Mouse (Mus musculus) heart, adult 11 months (tissue): ENCODE results near the gene Gphb5.
A peak's percentile ranks its signal among the peaks of the same experiment; 100 is the strongest.
"Not testable (repeated sequence)": the region's sequence is repeated elsewhere in the genome, so short reads cannot be mapped to it uniquely, and the experiment has no call there.

Experiments used
- DNase-seq: peaks from one replicate; pipeline ENCODE4 v3.0.0; 2022

Gphb5 gene

DNA sequence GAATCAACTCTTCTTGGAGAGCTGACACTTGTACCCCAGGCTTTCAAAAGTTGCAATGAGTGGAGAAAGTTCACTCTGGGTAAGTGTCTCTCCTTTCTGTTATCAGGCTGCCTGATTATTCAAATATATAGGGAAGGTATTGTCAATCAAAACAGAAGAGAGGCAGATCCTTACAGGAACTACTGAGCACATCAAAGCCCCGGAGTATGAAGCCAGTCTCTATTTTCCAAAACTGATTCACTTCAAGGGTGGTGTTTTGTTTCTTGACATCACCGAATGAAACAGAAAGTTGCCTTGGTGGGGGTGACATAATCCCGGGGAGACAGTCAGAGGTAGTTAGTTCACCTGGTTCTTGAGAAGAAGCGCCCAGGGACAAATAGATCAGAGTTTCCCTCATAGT lies at the start of gene Gphb5:
Gene Gphb5, minus strand, starts transcription at position 101 of the 400 bp plus-strand sequence.
- no peak for DNase-seq

DNA sequence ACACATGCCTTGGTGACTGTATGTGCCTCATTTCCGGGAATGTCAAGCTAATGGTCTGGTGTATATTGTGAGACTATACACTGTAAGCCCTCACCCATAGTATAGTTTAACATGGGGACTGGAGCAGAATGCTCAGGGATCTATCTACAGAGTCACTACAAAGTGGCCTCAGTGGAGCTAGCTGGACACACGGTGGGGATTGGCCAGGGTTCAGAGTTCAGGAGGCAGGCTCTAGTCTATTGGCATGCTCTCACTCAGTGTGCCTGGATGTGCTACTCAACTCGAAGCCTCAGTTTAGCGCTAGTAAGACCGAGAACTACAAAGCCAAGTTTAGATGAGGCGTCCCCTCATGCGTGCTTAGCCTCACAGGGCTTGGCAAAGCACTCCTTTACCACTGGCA lies 49.6 kb upstream of the Gphb5 start:
- DNase-seq, result peak; percentile 78

DNA sequence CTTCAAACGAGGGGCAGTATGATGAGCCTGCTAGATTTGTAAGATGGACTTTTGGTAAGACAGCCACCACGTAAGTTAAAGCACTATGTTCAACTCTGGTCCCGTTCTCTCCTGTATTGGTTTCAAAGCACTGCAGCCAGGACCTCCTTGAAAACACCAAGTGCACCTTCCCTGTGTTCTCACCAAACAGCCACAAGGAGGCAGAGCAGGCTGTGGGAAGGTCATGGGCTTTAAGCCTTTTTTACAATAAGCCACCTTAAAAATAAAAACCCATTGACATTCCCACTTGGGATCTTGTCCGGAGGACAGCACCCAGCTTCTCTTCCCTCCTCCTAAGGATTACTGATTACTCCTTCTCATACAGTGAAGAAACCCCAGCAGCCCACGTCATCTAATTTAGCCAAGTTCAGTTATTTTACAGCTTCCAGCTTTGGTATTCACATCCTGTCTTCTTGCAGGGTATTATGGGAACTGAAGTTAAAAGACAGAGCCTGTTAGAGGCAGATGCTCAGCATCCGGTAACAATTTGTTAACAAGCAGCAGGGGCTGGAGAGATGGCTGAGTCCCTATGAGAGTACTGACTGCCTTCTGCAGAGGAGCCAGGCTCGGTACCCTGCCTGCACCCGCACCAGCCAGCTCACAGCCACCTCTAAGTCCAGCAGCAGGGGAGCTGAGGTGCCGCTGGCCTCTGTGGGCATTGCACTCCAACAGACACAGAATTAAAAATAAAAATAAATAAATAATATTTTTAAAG lies 47.6 kb upstream of the Gphb5 start:
- DNase-seq, result peak; percentile 91

DNA sequence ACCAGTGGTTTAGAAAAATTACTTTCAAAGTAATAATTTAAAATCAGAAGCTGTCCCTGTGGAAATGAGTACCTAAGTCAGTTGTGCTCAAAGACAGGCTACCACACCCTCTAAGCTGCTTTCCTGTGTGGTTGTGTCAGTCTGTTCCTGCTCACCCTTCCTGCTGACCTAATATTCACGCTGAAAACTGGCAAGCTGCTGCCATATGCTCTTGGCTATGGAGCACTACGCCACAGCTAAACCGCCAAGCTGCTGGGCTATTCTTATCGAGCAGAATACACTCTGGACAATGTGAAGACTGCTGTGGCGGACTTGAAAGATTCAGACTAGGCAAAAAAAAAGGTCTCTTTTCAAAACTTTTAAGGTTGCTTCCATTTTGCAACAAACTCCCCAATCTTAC lies 44.0 kb upstream of the Gphb5 start:
- peak; percentile 88 for DNase-seq

DNA sequence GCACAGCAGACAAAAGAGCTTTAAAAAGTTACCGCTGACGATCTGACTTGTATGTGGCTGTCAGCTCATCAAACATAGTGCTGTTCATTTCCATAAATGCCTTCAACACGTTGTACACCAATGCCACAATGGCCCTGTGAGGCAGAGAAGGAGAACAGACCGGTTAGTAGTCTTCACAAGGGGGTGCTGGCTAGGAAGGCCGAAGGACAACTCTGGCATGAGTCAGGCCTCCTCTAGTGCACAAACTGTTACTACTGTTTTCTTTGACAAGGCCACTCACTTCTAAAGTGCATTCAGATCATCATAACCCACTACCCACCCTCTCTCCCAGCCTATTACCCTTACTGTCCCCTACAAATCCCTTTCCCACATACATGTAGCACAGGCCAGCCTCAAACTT lies 43.1 kb upstream of the Gphb5 start:
- no peak for DNase-seq

DNA sequence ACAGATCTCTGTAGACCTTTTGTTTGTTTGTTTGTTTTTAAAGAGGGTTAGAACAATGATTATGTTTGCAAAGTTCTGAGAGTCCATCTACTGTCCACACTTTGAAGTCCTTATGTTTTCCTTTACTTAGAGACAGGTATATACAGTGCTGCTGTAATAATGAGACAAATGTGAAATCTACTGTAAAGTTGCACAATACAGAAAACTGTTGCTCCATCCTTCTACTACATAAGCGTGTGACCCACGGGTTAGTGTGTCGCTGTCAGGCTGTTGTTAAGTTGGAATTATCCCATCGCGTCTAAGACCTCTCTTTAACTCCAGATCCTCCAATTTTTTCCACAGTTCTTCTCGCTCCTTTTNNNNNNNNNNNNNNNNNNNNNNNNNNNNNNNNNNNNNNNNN lies 36.9 kb upstream of the Gphb5 start:
- no peak for DNase-seq

DNA sequence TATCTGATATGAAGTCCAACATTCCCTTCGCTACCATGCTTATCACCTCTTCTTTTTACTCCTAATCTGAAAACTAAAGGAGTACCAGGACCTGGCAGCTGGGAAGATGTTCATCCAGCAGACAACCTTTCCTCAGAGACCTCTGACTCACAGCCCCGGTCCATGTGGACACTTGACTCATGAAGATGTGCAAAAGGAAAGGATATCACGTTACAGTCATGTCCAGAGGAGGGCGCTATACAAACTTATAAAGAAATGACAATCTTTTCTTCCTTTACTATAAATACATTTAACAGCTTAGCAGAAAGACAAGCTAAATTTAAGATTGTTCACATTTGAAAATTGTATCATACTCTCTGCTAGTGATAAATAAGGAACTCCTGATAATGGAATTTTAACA lies 36.4 kb upstream of the Gphb5 start:
- no peak for DNase-seq

DNA sequence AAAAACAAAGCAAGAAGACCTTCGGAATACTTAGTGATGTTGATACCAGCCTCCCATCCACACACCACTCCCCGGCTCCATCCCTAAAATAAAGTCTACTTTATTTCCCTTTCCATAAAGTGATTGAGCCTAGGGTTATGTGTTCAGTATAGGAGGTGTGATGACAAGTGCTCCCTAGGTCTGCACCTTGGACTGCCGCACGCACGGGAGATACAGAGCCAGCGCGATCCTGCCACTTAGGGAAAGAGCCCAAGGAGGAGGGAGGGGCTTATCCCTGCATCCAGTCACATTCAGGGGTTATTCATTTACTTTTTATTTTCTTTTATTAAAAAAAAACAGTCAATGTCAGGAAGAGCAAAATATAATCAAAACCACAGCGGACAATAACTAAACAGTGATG lies 34.0 kb upstream of the Gphb5 start:
- DNase-seq, result no peak

DNA sequence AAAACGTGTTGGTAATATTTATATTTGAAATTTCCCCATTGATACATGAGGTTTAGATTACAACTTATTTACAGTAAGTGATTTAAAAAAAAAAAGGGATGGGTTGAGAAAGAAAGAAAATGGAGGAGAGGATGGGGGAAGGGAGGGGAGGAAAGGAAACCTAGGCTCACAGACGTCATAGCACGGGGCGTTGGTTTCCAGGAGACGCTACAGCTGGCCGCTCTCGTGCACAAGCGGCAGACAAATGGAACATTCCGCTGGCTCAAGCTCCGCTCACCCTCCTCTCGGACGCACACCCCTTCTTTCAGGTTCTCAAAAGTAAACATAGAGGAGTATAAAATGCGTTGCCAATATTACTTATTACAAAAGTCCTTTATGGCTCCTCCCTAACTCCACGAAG lies 33.4 kb upstream of the Gphb5 start:
- DNase-seq, result no peak

DNA sequence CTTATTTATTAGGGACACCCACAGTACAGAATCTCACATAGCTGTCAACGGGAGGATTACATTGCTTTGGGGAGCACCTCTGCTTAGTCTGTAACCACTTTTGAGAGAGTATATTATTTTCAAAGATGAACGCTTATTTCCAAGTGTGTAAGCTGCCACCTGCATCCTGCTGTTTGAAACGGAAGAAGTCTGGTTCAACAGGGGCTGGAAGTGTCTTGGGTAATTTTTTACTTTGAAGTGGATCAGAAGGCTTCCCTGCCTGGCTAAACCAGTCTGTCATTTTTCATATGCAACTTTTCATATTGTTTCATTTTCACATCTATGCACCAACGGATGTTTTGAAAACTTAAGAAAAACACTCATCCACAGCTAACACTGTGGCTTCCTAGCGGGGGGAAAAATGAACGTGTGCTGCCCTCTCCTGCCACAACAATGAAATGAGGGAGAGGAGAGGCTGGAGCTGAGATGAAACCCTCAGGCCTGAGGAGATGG lies 32.9 kb upstream of the Gphb5 start:
- DNase-seq, result no peak

DNA sequence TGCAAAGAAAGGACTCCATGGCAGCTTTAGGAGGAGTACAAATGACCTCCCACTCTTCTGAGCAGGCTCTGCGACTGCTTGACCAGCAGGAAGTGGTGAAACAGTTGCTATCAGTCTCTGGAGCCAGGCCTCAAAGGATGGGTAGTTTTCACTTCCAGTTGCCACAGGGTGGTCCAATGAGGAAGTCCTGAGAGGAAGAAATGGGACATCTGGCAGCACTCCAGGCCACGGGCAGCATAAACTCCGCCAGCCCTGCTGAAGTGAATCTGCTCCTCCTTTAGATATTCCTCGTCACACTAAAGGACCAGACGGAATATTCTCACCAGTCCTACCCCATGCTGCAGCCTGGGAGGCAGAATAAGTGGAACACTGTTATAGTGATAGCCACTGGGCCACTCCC lies 32.3 kb upstream of the Gphb5 start:
- DNase-seq, result peak; percentile 97

DNA sequence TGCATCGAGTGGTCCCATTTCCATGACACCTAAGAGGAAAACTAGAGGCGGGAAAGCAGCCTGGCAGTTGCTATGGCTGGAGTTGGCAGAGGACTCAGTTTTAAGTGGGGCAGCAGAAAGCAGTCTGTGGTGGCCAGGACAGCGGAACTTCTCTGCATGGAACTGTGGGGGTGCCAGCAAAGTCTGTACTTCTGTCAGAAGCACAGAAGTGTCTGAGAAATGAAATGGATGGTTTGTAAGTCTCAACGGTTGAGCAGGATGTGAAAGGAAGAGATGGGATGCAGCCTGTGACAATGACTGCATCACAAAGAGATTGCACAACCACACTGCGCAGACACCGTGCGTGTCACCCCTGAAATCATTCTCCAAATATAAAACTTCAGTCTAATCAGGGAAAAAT lies 29.7 kb upstream of the Gphb5 start:
- DNase-seq, result peak; percentile 90

DNA sequence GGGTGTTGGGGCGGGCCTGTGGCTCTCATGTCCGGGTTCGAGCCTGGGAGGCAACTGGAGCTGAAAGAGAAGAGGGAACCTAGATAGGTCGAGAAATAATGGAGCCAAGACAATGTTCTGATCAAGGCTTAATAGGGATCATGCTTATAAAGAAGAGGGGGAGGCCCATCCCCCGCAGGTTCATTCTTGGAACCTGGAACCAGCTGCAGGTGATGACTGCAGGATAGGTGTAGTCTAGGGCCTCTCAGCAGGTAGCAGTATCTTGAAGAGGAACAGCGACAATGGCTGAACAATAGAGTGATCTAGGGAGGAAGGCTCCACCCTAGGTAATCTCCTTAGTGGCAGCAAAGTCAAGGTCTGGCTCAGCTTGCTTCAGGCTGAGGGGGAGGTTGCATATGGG lies 15.8 kb upstream of the Gphb5 start:
- not testable (repeated sequence) for DNase-seq

DNA sequence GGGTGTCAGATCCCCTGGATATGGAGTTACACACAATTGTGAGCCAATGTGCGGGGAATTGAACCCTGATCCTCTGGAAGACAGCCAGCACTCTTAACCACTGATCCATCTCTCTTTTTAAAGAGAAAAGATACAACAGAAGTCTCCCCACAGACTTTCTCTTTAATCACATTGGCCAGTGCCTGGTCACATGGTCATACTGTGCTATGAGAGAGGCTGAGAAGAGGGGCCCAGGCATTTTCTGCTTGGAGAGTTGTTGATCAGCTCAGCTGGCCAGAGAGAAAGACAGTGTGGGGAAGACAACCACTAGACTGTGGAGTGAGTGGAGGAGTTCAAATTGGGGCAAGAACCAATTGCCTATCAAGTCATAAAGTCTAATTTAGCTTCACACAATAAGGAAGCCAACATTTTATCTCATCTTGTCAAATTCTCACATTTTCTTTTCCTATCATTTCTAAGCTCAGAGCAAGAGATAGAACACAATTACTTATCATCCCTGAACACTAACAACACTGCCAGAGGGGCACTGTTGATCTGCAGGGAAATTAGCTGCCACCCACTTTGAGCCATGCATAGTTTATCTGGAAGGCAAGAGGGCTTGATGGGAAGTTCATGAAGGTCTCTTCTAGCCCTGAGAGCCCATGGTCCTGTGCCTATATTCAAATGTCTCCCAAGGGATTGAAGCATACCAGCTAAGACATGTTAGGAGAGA lies 13.3 kb upstream of the Gphb5 start:
- DNase-seq, result no peak

DNA sequence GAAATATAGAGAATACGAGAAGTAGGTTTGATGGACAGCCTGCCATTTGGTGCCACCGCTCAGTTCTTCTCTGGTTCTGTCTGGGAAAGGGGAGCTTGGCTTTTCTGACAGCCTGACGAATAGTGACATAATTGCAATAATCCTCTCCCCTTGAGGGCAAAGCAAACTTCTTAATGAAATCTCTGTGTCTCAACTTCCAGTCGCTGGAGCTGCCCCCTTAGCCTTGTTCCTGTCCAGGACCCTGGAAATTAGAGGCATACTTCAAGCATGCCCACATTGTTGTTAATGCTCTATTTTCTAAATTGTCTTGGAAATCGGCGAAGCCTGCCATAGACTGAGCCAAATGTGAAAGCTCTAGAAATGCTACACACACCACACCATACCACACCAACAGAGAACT lies 12.1 kb upstream of the Gphb5 start:
- no peak for DNase-seq

DNA sequence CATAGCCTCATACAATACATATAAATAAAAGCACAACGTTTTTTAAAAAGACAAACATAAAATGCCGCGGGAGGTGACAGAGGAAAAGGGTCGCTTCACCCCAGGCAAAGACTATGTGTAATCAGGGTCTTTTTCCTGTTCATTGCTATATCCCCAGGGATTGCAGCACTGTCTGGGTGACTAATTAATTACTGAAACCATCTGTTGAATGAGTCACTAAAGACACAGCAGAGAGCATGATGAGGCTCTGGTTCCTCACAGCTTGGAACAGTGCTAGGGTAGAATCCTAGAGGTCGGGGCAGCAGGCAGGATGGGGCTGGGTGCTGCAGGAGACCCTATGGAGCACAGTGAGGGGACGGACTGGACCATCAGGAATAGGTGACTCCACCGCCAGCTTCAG lies 9.3 kb upstream of the Gphb5 start:
- no peak for DNase-seq

DNA sequence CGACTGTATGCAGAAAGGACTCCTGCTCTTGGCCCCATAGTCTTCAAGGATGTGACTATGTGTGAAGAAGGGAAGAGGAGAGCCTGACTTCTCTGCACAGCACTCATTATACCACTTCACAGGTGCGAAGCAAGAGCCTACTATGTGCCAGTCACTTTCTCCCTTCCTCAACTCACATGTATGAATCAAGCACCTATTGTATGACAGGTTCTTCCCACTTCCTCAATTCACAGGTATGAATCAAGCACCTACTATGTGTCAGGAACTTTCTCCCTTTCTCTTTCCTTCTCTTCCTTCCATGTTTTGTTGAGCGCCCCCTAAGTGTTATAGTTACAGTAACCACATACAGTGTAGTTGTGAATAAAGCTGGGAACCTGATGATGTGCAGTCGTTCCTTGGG lies 8.2 kb upstream of the Gphb5 start:
- no peak for DNase-seq

DNA sequence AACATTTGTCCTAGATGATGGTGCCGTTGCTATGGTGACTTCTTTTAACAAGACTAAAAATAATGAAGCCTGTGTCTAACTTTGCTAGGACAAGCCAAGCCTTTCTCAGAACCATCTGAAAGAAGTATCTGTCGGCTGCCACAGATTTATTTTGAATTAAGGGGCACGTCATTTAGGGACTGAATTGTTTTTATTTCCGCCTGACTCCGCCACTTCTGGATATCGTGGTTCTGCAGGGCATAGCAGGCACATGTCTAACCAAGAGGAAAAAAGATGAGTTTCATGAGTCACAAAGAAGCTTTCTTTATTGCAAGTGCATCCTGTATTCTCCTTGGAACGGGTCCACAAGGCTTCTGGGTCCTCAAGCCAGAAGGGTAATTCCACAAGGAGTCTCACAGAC lies 7.8 kb upstream of the Gphb5 start:
- DNase-seq, result no peak

DNA sequence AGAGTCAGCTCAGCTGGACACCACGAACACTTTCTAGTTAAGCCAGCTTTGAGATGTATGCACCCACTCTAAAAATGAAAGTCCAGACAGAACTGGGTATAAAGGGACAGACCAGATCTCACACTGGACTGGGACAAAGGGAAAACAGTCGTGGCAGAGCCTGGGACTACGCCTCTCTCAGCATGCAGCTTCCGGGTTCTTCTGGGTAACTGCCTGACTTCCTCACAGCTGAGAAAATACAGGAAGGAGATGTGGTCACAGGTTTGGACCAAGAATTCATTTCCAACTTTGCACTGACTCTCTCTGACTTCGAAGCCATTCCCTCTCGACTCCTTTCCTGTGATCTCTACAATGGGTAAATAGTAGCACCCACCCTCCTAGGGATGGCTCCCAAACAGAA lies 1.6 kb downstream of the Gphb5 start:
- peak; percentile 94 for DNase-seq

DNA sequence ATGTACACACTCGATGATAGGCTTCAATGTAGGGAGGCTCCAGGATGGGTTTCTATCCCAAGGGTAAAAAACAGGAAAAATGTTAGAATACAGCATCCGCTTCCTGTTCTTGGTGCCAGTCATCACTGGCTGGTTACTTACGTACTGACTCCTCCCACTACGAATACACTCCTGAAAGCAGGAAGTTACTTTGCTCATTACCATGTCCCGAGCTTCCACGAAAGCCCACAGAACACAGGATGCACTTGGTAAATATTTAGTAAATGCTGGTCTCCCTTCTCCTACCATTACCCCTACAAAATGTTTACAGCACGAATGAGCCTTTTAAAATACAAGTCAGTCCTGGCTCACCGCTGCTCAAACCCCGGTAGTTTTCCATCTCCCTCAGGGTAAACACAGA lies 3.6 kb downstream of the Gphb5 start:
- DNase-seq, result no peak

DNA sequence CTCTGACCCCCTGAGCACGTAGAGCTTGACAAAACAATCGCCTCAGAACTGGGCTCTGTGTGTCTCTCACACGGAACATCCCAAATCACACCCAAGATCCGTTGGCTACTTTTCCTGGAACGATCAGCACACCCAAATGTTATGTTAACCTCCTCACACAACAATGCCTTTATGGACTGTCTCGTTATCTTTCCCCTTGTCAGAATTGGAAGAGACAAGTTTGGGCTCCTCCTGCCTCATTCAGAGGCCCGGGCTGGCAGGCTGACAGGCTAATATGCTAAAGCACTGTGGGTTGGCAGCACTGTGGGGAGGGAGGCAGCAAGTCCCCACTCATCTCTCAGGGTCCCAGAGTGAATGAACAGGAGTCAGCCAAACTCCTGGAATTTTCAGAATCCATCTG lies 19.5 kb downstream of the Gphb5 start:
- DNase-seq, result peak; percentile 90

DNA sequence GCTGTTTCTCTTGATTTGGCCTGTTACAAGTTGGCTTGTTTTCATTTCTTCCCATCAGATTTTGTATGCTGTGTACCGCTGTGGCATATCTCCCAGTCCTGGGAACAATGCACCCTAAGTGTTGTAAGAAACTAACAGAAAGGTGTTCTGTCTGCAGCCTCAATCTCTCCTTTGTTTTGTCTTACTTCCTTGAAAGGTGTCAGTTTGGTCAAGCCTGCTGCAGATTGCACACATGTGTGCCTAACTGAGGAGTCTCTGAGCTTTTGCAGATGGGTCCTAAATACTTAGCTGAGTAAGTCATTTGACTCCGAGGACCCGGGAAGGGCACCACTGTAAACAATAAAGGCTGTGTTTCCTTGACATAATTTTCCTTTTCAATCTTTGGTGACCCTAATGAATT lies 20.0 kb downstream of the Gphb5 start:
- DNase-seq, result no peak

DNA sequence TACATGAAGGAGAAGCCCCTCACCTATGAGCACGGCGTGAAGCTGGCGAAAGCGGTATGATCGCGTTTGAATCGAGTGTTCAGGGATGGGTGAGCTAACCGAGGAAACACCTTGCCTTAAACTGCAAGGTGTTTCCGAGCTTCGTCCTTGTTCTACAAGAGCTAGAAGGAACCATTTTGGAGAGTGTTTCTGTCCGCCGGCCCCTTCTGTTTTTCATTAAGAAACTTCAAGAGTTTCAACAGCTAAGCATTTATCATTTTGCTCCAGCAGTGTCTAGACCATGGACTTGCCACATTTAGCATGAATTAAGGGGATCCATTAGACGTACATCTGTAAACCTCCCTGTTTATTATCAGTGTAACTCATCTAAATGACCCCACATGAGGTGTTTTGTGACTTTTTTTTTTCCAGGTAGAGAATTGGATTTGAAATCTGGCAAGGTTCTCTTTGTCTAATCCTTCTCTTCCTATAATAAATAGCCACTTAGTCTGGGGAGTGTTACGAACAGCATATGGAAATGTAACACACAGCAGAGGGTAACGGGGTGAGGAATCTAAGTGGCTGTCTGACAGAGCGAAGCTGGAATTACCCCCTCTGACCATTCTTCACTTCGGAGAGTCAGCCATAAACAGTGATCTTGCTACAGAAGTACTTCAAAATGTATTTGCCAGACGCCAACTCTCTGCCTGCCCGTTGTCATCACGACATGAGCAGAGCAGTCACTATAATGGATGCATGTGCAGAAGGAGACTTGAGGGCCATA lies 22.4 kb downstream of the Gphb5 start:
- peak; percentile 83 for DNase-seq

DNA sequence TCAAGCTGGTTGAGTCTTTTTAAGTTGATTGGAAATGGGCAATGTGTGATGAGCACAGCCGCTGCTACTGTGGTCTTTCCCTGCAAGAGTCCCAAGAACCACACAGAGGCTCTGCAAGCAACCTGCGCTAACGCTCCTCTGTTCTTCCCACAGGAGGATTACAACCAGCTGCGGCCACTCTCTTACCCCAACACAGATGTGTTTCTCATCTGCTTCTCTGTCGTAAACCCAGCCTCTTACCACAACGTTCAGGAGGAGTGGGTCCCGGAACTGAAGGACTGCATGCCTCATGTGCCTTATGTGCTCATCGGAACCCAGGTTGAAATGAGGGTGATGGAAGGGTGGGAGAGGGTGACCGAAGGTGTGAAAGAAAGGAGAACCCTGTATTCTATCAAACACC lies 25.1 kb downstream of the Gphb5 start:
- no peak for DNase-seq
